Mouse (Mus musculus) lung, adult 2 months (tissue): ENCODE data around the gene Smim15.

Experiments used
- CTCF ChIP-seq: fragments of 200-500 bp; IDR thresholded peaks from 2 replicates; pipeline ENCODE4 v1.5.1; 2011; ENCODE audit warnings: mild to moderate bottlenecking, low read length, control low read depth; ENCODE audit not compliant: insufficient read depth
- POLR2A ChIP-seq: fragments of 200-500 bp; IDR thresholded peaks from 2 replicates; pipeline ENCODE4 v1.6.1; 2011; ENCODE audit warnings: low read depth, mild to moderate bottlenecking, control low read depth, low read length, borderline replicate concordance; ENCODE audit errors: extremely low read depth

DNA sequence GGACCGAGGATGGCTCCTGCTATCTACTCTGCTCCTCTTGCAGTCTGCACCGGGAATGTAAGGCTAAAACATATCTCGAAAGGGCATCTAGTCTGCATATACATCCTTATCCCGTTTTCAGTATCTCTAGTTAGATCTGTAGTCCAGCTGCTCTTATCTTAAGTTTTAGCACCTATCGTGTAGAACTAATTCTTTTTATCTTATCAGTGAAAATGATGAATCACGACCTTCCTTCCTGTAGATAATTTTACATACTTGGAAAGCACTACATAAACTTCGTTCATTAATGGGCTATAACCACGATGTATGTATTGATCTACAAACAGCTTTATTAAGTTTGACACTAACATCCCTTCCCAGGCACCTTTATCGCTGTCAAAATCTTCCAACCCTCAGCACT lies 4.3 kb upstream of the Smim15 start:
- TF ChIP-seq CTCF, result no peak
- TF ChIP-seq POLR2A, result no peak
